Mouse (Mus musculus) embryonic facial prominence, embryonic 14.5 days (tissue): ENCODE measurements around the gene 4930455H04Rik. TPM values are rescaled to one million over a fixed set of nuclear protein-coding genes. Genes with fewer than 3 reads are reported as not detected.

Source experiments
- ATAC-seq: fragments of 200-750 bp; cut with Nextera tagmentation; 2 replicates; pipeline ENCODE4 v1.8.0; 2017; ENCODE audit warnings: low read depth, moderate number of reproducible peaks, moderate TSS enrichment
- DNase-seq: peaks from one replicate; pipeline ENCODE4 v3.0.0-alpha.2; 2015; ENCODE audit warnings: low spot score
- H3K27ac ChIP-seq: fragments of 300-500 bp; sonication (generic); replicated peaks from 2 replicates; pipeline ENCODE4 v1.5.1; 2014; ENCODE audit warnings: low read depth, mild to moderate bottlenecking, low read length, moderate library complexity
- H3K27me3 ChIP-seq: fragments of 300-500 bp; sonication (generic); replicated peaks from 2 replicates; pipeline ENCODE4 v1.6.1; 2014; ENCODE audit warnings: low read length; ENCODE audit not compliant: control insufficient read depth, insufficient read depth
- H3K36me3 ChIP-seq: fragments of 300-500 bp; sonication (generic); 2 replicates; pipeline ENCODE4 v1.6.1; 2014; ENCODE audit warnings: low read length, mixed read lengths; ENCODE audit not compliant: control insufficient read depth, insufficient read depth
- H3K4me1 ChIP-seq: fragments of 300-500 bp; sonication (generic); 2 replicates; pipeline ENCODE4 v1.6.1; 2014; ENCODE audit warnings: antibody characterized with exemption, low read length; ENCODE audit not compliant: control insufficient read depth, insufficient read depth
- H3K4me2 ChIP-seq: fragments of 300-500 bp; sonication (generic); 2 replicates; pipeline ENCODE4 v1.6.1; 2014; ENCODE audit warnings: low read depth, mild to moderate bottlenecking, low read length, moderate library complexity, mixed read lengths
- H3K4me3 ChIP-seq: fragments of 300-500 bp; sonication (generic); 2 replicates; pipeline ENCODE4 v1.5.1; 2014; ENCODE audit warnings: low read depth, mild to moderate bottlenecking, low read length
- H3K9ac ChIP-seq: fragments of 300-500 bp; sonication (generic); 2 replicates; pipeline ENCODE4 v1.6.1; 2014; ENCODE audit warnings: low read depth, mild to moderate bottlenecking, low read length, moderate library complexity, mixed read lengths
- H3K9me3 ChIP-seq: fragments of 300-500 bp; sonication (generic); 2 replicates; pipeline ENCODE4 v1.6.1; 2016; ENCODE audit warnings: low read length; ENCODE audit not compliant: control insufficient read depth
- WGBS: fragments of 180-500 bp; shearing (Covaris S2); extraction: QIAGEN DNeasy Blood & Tissue Kit; methylation state at CpG from one replicate; pipeline ENCODE4 v1.1.7; 2014; 5-methylcytosine and 5-hydroxymethylcytosine counted together
- polyA plus RNA-seq: library from polyadenylated mRNA; unstranded; fragments of >200 nt; fragmentation: Nextera tagmentation; extraction: Ambion mirVana; gene quantifications from 2 replicates; pipeline ENCODE4 v1.2.1, GENCODE M21; 2014

4930455H04Rik gene
- polyA plus RNA-seq, 1 experiment from 2014 or later = not detected

DNA sequence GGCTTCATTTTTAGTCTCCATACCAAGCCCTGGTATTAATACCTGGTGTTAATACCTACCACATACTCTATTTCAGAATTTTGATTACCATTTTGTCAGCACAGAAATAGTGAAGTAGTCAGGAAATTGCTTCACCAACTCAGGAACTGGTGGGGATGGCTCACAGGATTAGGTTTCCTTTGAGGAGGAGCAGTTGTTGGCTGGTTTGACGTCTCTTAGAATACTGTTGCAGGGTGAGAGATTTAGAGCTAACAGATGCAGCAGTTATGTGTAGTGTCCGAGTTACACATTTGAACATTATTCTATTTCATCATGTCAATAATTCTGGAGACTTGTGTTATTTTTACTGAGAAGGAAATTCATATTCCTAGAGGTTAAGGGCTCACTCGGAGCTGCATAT, 57.4 kb downstream of the 4930455H04Rik start:
- ATAC-seq (no peak), DNase-seq (no peak)
- H3K27ac ChIP-seq = no peak overlapping the region
- WGBS = 67% methylated on average over 3 of the region's 3 CpGs
- no peaks in the 10 kb centered on the region for H3K36me3 ChIP-seq
- no peak overlapping the region for H3K4me2 ChIP-seq
- H3K27me3 ChIP-seq = no peaks in the 10 kb centered on the region
- H3K4me1 ChIP-seq = no peaks in the 10 kb centered on the region
- H3K9me3 ChIP-seq = no peaks in the 10 kb centered on the region
- H3K4me3 ChIP-seq = no peak overlapping the region
- H3K9ac ChIP-seq = no peak overlapping the region

Other genes starting within 250 kb of the 4930455H04Rik start
- gene Agl, start 160.1 kb upstream of the 4930455H04Rik start, polyA plus RNA-seq = 35.5 and 48.7 TPM in 2 replicates
- gene Frrs1, start 108.8 kb upstream of the 4930455H04Rik start, polyA plus RNA-seq = 10.0 and 13.0 TPM in 2 replicates
- 23.0 and 24.5 TPM in 2 replicates for gene Palmd, start 720 bp downstream of the 4930455H04Rik start, polyA plus RNA-seq